Mouse (Mus musculus) intestine, embryonic 15.5 days (tissue): ENCODE data around the gene Armt1. TPM values are rescaled to one million over a fixed set of nuclear protein-coding genes. Genes with fewer than 3 reads are reported as not detected.

Source experiments
- ATAC-seq: fragments of 200-750 bp; cut with Nextera tagmentation; 2 replicates; pipeline ENCODE4 v1.8.0; 2017; ENCODE audit warnings: moderate TSS enrichment, moderate library complexity
- H3K27ac ChIP-seq: fragments of 300-500 bp; sonication (generic); 2 replicates; pipeline ENCODE4 v1.5.1; 2015; ENCODE audit warnings: mild to moderate bottlenecking, inconsistent platforms
- H3K27me3 ChIP-seq: fragments of 300-500 bp; sonication (generic); replicated peaks from 2 replicates; pipeline ENCODE4 v1.6.1; 2015; ENCODE audit warnings: inconsistent platforms
- H3K36me3 ChIP-seq: fragments of 300-500 bp; sonication (generic); 2 replicates; pipeline ENCODE4 v1.6.1; 2015; ENCODE audit warnings: inconsistent platforms
- H3K4me1 ChIP-seq: fragments of 300-500 bp; sonication (generic); replicated peaks from 2 replicates; pipeline ENCODE4 v1.6.1; 2015; ENCODE audit warnings: inconsistent platforms
- H3K4me2 ChIP-seq: fragments of 300-500 bp; sonication (generic); replicated peaks from 2 replicates; pipeline ENCODE4 v1.6.1; 2015; ENCODE audit warnings: mild to moderate bottlenecking, inconsistent platforms
- H3K4me3 ChIP-seq: fragments of 300-500 bp; sonication (generic); replicated peaks from 2 replicates; pipeline ENCODE4 v1.5.1; 2015; ENCODE audit warnings: inconsistent platforms
- H3K9ac ChIP-seq: fragments of 300-500 bp; sonication (generic); 2 replicates; pipeline ENCODE4 v1.6.1; 2015; ENCODE audit warnings: inconsistent platforms
- H3K9me3 ChIP-seq: fragments of 300-500 bp; sonication (generic); 2 replicates; pipeline ENCODE4 v1.6.1; 2016; ENCODE audit warnings: inconsistent platforms
- WGBS: fragments of 180-500 bp; shearing (Covaris S2); methylation state at CpG from one replicate; pipeline ENCODE4 v1.1.7; 2015; 5-methylcytosine and 5-hydroxymethylcytosine counted together
- polyA plus RNA-seq: library from polyadenylated mRNA; unstranded; fragments of >200 nt; fragmentation: Nextera tagmentation; extraction: Ambion mirVana; gene quantifications from 2 replicates; pipeline ENCODE4 v1.2.1, GENCODE M21; 2015

Gene Armt1
- polyA plus RNA-seq, 1 experiment from 2014 or later: 16.4 TPM

DNA sequence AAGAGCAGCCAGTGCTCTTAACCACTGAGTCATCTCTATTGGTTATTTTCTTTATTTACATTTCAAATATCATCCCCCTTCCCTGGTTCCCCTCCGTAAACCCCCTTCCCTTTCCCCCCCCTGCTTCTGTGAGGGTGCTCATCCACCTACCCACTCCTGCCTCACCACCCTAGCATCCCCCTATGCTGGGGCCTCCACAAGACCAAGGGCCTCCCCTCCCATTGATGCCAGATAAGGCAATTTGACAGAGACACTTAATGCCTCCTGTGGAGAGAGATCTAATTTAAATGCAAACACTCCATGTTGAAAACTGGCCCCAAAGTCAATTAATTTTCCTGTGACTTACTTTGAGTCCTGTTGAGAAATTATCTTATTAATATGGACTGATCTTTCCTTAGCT, 59.8 kb downstream of the Armt1 start:
- H3K4me1 ChIP-seq: no peaks in the 10 kb centered on the region
- ATAC-seq: no peak
- H3K27me3 ChIP-seq: no peaks in the 10 kb centered on the region
- no peak overlapping the region for H3K9ac ChIP-seq
- no peak overlapping the region for H3K4me2 ChIP-seq
- WGBS: 67% methylated on average over 1 of the region's 1 CpGs
- H3K27ac ChIP-seq: no peak overlapping the region
- no peaks in the 10 kb centered on the region for H3K36me3 ChIP-seq
- H3K4me3 ChIP-seq: no peak overlapping the region
- no peaks in the 10 kb centered on the region for H3K9me3 ChIP-seq

DNA sequence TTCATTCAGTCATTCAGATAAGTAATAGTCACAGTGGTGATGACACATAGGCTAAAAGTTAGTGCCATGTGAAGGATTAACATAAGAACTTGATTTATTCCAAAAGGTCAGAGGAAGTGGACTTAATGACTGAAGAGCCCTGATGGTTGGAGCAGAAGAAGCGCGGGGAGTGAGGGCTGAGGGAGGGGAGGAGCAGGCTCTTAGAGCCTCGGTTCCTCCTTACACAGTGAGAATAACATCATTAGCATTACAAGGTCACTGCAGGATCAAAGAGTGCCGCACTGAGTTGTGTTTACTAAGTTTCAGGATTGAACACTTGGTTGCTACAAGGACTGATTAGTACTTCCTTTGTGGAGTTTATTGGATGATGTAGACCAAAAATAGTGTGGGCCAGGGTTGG, 60.6 kb downstream of the Armt1 start:
- 28% methylated on average over 4 of the region's 4 CpGs for WGBS
- no peak overlapping the region for H3K4me3 ChIP-seq
- H3K9me3 ChIP-seq: no peaks in the 10 kb centered on the region

DNA sequence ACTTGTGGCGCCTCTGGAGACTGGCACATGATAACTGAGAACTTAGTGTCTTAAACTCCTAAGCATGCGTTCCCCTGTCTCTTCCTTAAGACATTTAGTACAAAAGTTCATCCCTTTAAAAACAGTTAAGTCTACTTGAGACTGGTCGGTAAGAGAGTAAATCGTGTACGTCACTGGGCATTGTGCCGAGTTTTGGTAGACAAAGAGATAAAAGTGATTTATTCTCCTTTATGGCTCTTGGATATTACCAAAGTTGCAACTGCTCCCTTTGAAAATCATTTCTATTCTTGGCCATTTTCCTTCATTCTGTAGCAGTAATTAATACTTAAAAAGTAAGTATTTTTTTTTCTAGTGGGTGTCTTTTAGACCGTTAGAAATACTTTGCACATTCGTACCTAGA, 71.0 kb downstream of the Armt1 start:
- H3K4me3 ChIP-seq: no peak overlapping the region
- H3K36me3 ChIP-seq: no peaks in the 10 kb centered on the region
- no peak overlapping the region for H3K9ac ChIP-seq
- no peak overlapping the region for H3K27ac ChIP-seq
- H3K4me2 ChIP-seq: no peak overlapping the region
- WGBS: 78% methylated on average over 8 of the region's 8 CpGs
- H3K4me1 ChIP-seq: no peaks in the 10 kb centered on the region
- H3K9me3 ChIP-seq: no peaks in the 10 kb centered on the region
- ATAC-seq: no peak
- H3K27me3 ChIP-seq: no peaks in the 10 kb centered on the region

More for the DNA sequence above, 60.6 kb downstream of the Armt1 start:
- Histone ChIP-seq H3K4me2 (no peak overlapping the region), H3K9ac (no peak overlapping the region), H3K4me1 (no peaks in the 10 kb centered on the region), H3K27me3 (no peaks in the 10 kb centered on the region), H3K36me3 (no peaks in the 10 kb centered on the region), H3K27ac (no peak overlapping the region)
- ATAC-seq: no peak

Other genes with a start within 250 kb of the Armt1 start
- 48.3 and 50.6 TPM in 2 replicates for gene Akap12, start 166.1 kb upstream of the Armt1 start, polyA plus RNA-seq
- 11.7 and 12.0 TPM in 2 replicates for gene Zbtb2, start 44.4 kb upstream of the Armt1 start, polyA plus RNA-seq
- 44.9 and 50.1 TPM in 2 replicates for gene Rmnd1, start 79 bp upstream of the Armt1 start, polyA plus RNA-seq
- 0.08 and 0.09 TPM in 2 replicates for gene Ccdc170, start 50.0 kb downstream of the Armt1 start, polyA plus RNA-seq
- gene Esr1, start 179.1 kb downstream of the Armt1 start, polyA plus RNA-seq: 0.59 and 0.63 TPM in 2 replicates